Mouse (Mus musculus): ENCODE data around the gene Rbp2. TPM values are rescaled to one million over a fixed set of nuclear protein-coding genes. Genes with fewer than 3 reads are reported as not detected.
A peak's percentile ranks its signal among the peaks of the same experiment; 100 is the strongest.

Gene Rbp2
- total RNA-seq (2021), result 0.68 TPM in 1 of 2 replicates, not detected in the other
- long read RNA-seq, experiment 1, result 0 reads
- long read RNA-seq, experiment 2, partial matches to known transcripts, result 0 of 1 reads
- long read RNA-seq, experiment 2, other reads (novel, unspliced or antisense), result 0 of 1 reads

- no peak for DNase-seq
Observed at GRCm38 (mm10) chr9:98485815-98486214, at the start of gene Rbp2. Gene Rbp2, plus strand, starts transcription at chr9:98486115.

- no peak for DNase-seq
Observed at GRCm38 (mm10) chr9:98437819-98438218, 48.1 kb upstream of the Rbp2 start.

GRCm38 (mm10) chr9:98439091-98439490, 46.8 kb upstream of the Rbp2 start:
- DNase-seq, result no peak

GRCm38 (mm10) chr9:98442638-98443037, 43.3 kb upstream of the Rbp2 start:
- peak; percentile 58 for DNase-seq

GRCm38 (mm10) chr9:98445359-98446149, 40.4 kb upstream of the Rbp2 start:
- DNase-seq, result no peak

- no peak for DNase-seq
Observed at GRCm38 (mm10) chr9:98450976-98451375, 34.9 kb upstream of the Rbp2 start.

- DNase-seq, result no peak
Observed at GRCm38 (mm10) chr9:98466709-98467108, 19.2 kb upstream of the Rbp2 start.

- DNase-seq, result no peak
Observed at GRCm38 (mm10) chr9:98480172-98480749, 5.7 kb upstream of the Rbp2 start.

GRCm38 (mm10) chr9:98482256-98482655, 3.7 kb upstream of the Rbp2 start:
- no peak for DNase-seq

GRCm38 (mm10) chr9:98485020-98485419, 895 bp upstream of the Rbp2 start:
- DNase-seq, result no peak

- DNase-seq, result peak; percentile 9
Observed at GRCm38 (mm10) chr9:98487273-98487672, 1.4 kb downstream of the Rbp2 start.

- no peak for DNase-seq
Observed at GRCm38 (mm10) chr9:98489532-98489931, 3.6 kb downstream of the Rbp2 start.

GRCm38 (mm10) chr9:98490128-98490527, 4.2 kb downstream of the Rbp2 start:
- no peak for DNase-seq

- no peak for DNase-seq
Observed at GRCm38 (mm10) chr9:98491071-98491470, 5.2 kb downstream of the Rbp2 start.

- no peak for DNase-seq
Observed at GRCm38 (mm10) chr9:98492212-98492611, 6.3 kb downstream of the Rbp2 start.

- no peak for DNase-seq
Observed at GRCm38 (mm10) chr9:98492821-98493220, 6.9 kb downstream of the Rbp2 start.

GRCm38 (mm10) chr9:98497157-98497556, 11.2 kb downstream of the Rbp2 start:
- DNase-seq, result peak; percentile 49

GRCm38 (mm10) chr9:98497990-98498389, 12.1 kb downstream of the Rbp2 start:
- peak; percentile 48 for DNase-seq

- no peak for DNase-seq
Observed at GRCm38 (mm10) chr9:98498717-98499268, 12.9 kb downstream of the Rbp2 start.

GRCm38 (mm10) chr9:98499601-98500000, 13.7 kb downstream of the Rbp2 start:
- no peak for DNase-seq

GRCm38 (mm10) chr9:98507480-98507879, 21.6 kb downstream of the Rbp2 start:
- no peak for DNase-seq

GRCm38 (mm10) chr9:98510363-98511055, 24.6 kb downstream of the Rbp2 start:
- DNase-seq, result peak; percentile 20

- no peak for DNase-seq
Observed at GRCm38 (mm10) chr9:98523872-98524271, 38.0 kb downstream of the Rbp2 start.

All from adrenal gland, postnatal 14 days (tissue).